Mouse (Mus musculus) neural tube, embryonic 11.5 days (tissue): ENCODE data around the gene Dock9. TPM values are rescaled to one million over a fixed set of nuclear protein-coding genes. Genes with fewer than 3 reads are reported as not detected.

Experiments used
- ATAC-seq: fragments of 200-750 bp; cut with Nextera tagmentation; 2 replicates; pipeline ENCODE4 v1.8.0; 2017; ENCODE audit warnings: moderate number of reproducible peaks, mild to moderate bottlenecking, moderate TSS enrichment, moderate library complexity; ENCODE audit not compliant: insufficient read depth, low FRiP score, low TSS enrichment
- DNase-seq: peaks from one replicate; pipeline ENCODE4 v3.0.0-alpha.2; 2015; ENCODE audit warnings: low spot score
- H3K27ac ChIP-seq: fragments of 300-500 bp; sonication (generic); 2 replicates; pipeline ENCODE4 v1.5.1; 2014; ENCODE audit warnings: low read depth, mild to moderate bottlenecking, low read length
- H3K27me3 ChIP-seq: fragments of 300-500 bp; sonication (generic); 2 replicates; pipeline ENCODE4 v1.6.1; 2014; ENCODE audit warnings: mild to moderate bottlenecking, low read length, mixed read lengths; ENCODE audit not compliant: control insufficient read depth, insufficient read depth
- H3K36me3 ChIP-seq: fragments of 300-500 bp; sonication (generic); 2 replicates; pipeline ENCODE4 v1.6.1; 2014; ENCODE audit warnings: mild to moderate bottlenecking, low read length, moderate library complexity, mixed read lengths; ENCODE audit not compliant: control insufficient read depth, insufficient read depth
- H3K4me1 ChIP-seq: fragments of 300-500 bp; sonication (generic); 2 replicates; pipeline ENCODE4 v1.6.1; 2014; ENCODE audit warnings: low read length, mixed read lengths; ENCODE audit not compliant: control insufficient read depth, insufficient read depth
- H3K4me2 ChIP-seq: fragments of 300-500 bp; sonication (generic); 2 replicates; pipeline ENCODE4 v1.6.1; 2014; ENCODE audit warnings: low read depth, mild to moderate bottlenecking, moderate library complexity
- H3K4me3 ChIP-seq: fragments of 300-500 bp; sonication (generic); 2 replicates; pipeline ENCODE4 v1.5.1; 2014; ENCODE audit warnings: low read depth, low read length
- H3K9ac ChIP-seq: fragments of 300-500 bp; sonication (generic); 2 replicates; pipeline ENCODE4 v1.6.1; 2014; ENCODE audit warnings: mild to moderate bottlenecking, low read length
- H3K9me3 ChIP-seq: fragments of 300-500 bp; sonication (generic); 2 replicates; pipeline ENCODE4 v1.6.1; 2016; ENCODE audit warnings: low read length; ENCODE audit not compliant: control insufficient read depth
- WGBS: fragments of 180-500 bp; shearing (Covaris S2); extraction: QIAGEN DNeasy Blood & Tissue Kit; methylation state at CpG from one replicate; pipeline ENCODE4 v1.1.7; 2014; 5-methylcytosine and 5-hydroxymethylcytosine counted together
- polyA plus RNA-seq: library from polyadenylated mRNA; unstranded; fragments of >200 nt; fragmentation: Nextera tagmentation; extraction: Ambion mirVana; gene quantifications from 2 replicates; pipeline ENCODE4 v1.2.1, GENCODE M21; 2014

Dock9 gene
- polyA plus RNA-seq, 1 experiment from 2014 or later = 4.2 TPM

- Histone ChIP-seq H3K4me2 (no peak overlapping the region), H3K4me1 (no peaks in the 10 kb centered on the region), H3K9ac (no peak overlapping the region), H3K27me3 (no peaks in the 10 kb centered on the region), H3K9me3 (no peaks in the 10 kb centered on the region), H3K36me3 (no peaks in the 10 kb centered on the region), H3K27ac (no peak overlapping the region), H3K4me3 (no peak overlapping the region)
- no peak for DNase-seq
- ATAC-seq = no peak
- 89% methylated on average over 7 of the region's 7 CpGs for WGBS
These were observed 144.4 kb downstream of the Dock9 start for GRCm38 (mm10) chr14:121653241-121653640.

DNA sequence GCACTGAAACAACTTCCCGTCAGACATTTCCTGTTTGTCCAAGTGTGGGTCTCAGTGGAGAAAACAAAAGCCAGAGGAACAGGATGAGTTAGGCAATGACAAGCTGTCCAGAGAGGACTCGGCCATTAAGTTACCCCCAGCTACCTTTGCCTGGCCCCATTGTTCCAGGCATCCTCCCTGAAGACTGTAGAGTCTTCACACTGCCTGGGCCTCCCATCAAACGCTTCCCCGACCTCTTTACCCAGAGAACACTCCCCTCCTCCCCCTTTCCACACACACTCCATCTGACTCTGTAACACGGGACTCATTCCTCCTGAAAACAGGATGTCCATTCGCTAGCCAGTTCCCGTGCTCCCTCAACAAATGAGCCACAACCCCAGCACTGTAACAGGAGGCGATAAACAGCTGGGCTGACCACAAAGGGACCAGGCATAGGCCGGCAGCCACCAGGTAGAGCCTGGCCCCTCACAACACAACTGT, 149.0 kb downstream of the Dock9 start:
- H3K9me3 ChIP-seq = no peaks in the 10 kb centered on the region
- H3K4me3 ChIP-seq = no peak overlapping the region
- WGBS = 52% methylated on average over 9 of the region's 9 CpGs
- no peaks in the 10 kb centered on the region for H3K4me1 ChIP-seq
- no peak overlapping the region for H3K9ac ChIP-seq
- no peaks in the 10 kb centered on the region for H3K27me3 ChIP-seq
- H3K27ac ChIP-seq = no peak overlapping the region
- no peaks in the 10 kb centered on the region for H3K36me3 ChIP-seq
- H3K4me2 ChIP-seq = no peak overlapping the region
- DNase-seq (no peak), ATAC-seq (no peak)

GRCm38 (mm10) chr14:121647693-121648092, 149.9 kb downstream of the Dock9 start:
- no peak overlapping the region for H3K9ac ChIP-seq
- no peaks in the 10 kb centered on the region for H3K27me3 ChIP-seq
- 91% methylated on average over 6 of the region's 6 CpGs for WGBS
- DNase-seq (no peak), ATAC-seq (no peak)
- H3K4me3 ChIP-seq = no peak overlapping the region
- no peaks in the 10 kb centered on the region for H3K4me1 ChIP-seq
- no peak overlapping the region for H3K4me2 ChIP-seq
- no peaks in the 10 kb centered on the region for H3K36me3 ChIP-seq
- no peak overlapping the region for H3K27ac ChIP-seq
- no peaks in the 10 kb centered on the region for H3K9me3 ChIP-seq

DNA sequence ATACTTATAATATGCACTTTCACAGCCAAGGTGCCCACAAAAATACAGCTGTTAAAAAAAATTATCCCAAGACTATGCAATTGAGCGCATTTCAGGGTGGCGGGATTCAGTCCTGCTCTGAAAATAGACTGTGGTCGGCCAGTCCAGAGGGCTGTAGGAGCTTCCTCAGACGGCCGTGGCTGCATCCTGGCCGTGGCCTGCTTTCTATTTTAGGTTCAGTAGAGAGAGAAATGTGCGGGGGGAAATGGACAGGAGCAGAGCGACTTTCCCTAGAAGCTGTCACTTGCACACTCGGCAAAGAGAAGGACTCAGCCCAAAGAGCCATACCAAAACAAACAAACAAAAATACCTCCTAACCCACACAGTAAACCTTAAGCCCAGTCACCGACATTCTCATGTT, 151.0 kb downstream of the Dock9 start:
- no peaks in the 10 kb centered on the region for H3K9me3 ChIP-seq
- no peak overlapping the region for H3K27ac ChIP-seq
- no peak overlapping the region for H3K4me2 ChIP-seq
- H3K4me1 ChIP-seq = no peaks in the 10 kb centered on the region
- H3K36me3 ChIP-seq = no peaks in the 10 kb centered on the region
- H3K9ac ChIP-seq = no peak overlapping the region
- 85% methylated on average over 10 of the region's 10 CpGs for WGBS
- H3K4me3 ChIP-seq = no peak overlapping the region
- no peaks in the 10 kb centered on the region for H3K27me3 ChIP-seq
- ATAC-seq (no peak), DNase-seq (no peak)

DNA sequence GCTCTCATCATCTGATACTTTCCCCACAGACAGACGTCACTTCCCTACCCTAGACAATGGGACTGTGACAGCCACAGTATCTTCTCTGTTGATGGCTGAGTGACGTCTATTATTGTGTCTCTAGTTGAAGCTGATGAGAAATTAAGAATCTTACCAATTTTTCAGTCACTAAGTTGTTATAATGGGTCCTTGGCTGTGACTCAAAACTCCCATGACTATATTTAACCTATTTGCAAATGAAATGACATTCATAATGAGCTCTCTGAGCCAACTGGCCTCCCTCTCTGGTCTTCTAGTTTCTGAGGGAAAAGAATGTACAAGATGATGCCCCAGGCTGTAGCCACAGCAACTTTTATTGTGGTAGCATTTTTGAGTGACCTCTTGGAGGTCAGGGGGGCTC, 153.3 kb downstream of the Dock9 start:
- H3K4me2 ChIP-seq = no peak overlapping the region
- no peaks in the 10 kb centered on the region for H3K4me1 ChIP-seq
- no peak overlapping the region for H3K27ac ChIP-seq
- H3K9ac ChIP-seq = no peak overlapping the region
- H3K9me3 ChIP-seq = no peaks in the 10 kb centered on the region
- WGBS = 75% methylated on average over 2 of the region's 2 CpGs
- no peak for ATAC-seq
- H3K36me3 ChIP-seq = no peaks in the 10 kb centered on the region
- DNase-seq = no peak
- H3K27me3 ChIP-seq = no peaks in the 10 kb centered on the region
- H3K4me3 ChIP-seq = no peak overlapping the region

- Histone ChIP-seq H3K4me2 (no peak overlapping the region), H3K36me3 (no peaks in the 10 kb centered on the region), H3K27ac (no peak overlapping the region), H3K4me1 (no peaks in the 10 kb centered on the region), H3K9ac (no peak overlapping the region), H3K4me3 (no peak overlapping the region), H3K9me3 (no peaks in the 10 kb centered on the region), H3K27me3 (no peaks in the 10 kb centered on the region)
- DNase-seq (no peak), ATAC-seq (no peak)
- 88% methylated on average over 7 of the region's 7 CpGs for WGBS
These were observed 156.4 kb downstream of the Dock9 start for GRCm38 (mm10) chr14:121641271-121641670.

- DNase-seq (no peak), ATAC-seq (no peak)
- no peak overlapping the region for H3K4me3 ChIP-seq
- WGBS = 91% methylated on average over 12 of the region's 12 CpGs
- no peaks in the 10 kb centered on the region for H3K9me3 ChIP-seq
- no peaks in the 10 kb centered on the region for H3K36me3 ChIP-seq
- H3K27me3 ChIP-seq = no peaks in the 10 kb centered on the region
- no peak overlapping the region for H3K4me2 ChIP-seq
- H3K27ac ChIP-seq = no peak overlapping the region
- no peak overlapping the region for H3K9ac ChIP-seq
- no peaks in the 10 kb centered on the region for H3K4me1 ChIP-seq
These were observed 160.6 kb downstream of the Dock9 start for GRCm38 (mm10) chr14:121636935-121637510.

GRCm38 (mm10) chr14:121634736-121635430, 162.8 kb downstream of the Dock9 start:
- no peaks in the 10 kb centered on the region for H3K4me1 ChIP-seq
- H3K9ac ChIP-seq = no peak overlapping the region
- no peak for ATAC-seq
- no peaks in the 10 kb centered on the region for H3K36me3 ChIP-seq
- H3K4me3 ChIP-seq = no peak overlapping the region
- H3K27me3 ChIP-seq = no peaks in the 10 kb centered on the region
- DNase-seq = no peak
- H3K9me3 ChIP-seq = no peaks in the 10 kb centered on the region
- H3K27ac ChIP-seq = no peak overlapping the region
- no peak overlapping the region for H3K4me2 ChIP-seq
- 89% methylated on average over 11 of the region's 11 CpGs for WGBS

DNA sequence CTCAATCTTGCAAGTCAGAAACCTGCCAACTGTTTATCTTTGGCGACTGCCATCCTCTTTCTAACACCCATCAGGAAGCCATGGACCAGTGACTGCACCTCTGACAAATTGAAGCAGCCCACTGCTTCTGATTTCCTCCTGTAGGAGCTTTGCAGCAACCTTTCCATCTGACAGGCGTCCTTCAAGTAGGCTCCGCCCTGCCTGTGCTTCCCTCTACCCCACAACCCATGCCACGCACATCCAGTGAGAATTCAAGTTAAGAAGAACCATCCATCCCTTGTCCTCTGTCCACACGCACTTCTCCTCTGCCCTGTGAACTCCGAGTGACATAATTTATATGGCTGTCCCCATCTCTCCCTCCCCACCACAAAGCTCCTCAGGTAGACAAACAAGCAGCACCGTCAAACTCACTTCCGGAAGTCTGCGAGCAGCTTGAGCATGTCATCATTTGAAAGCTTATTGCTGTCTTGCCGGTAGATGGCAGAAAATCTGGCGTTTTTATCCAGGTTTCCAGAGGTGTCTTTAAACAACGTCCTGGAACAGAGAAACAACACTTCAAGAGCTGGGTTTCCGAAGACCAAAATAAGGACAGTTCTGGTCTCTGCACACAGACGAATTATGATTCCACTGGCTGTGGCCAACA, 163.4 kb downstream of the Dock9 start:
- no peaks in the 10 kb centered on the region for H3K36me3 ChIP-seq
- no peak overlapping the region for H3K9ac ChIP-seq
- no peaks in the 10 kb centered on the region for H3K4me1 ChIP-seq
- no peak overlapping the region for H3K4me2 ChIP-seq
- DNase-seq (no peak), ATAC-seq (no peak)
- no peaks in the 10 kb centered on the region for H3K9me3 ChIP-seq
- H3K27ac ChIP-seq = no peak overlapping the region
- H3K27me3 ChIP-seq = no peaks in the 10 kb centered on the region
- WGBS = 81% methylated on average over 14 of the region's 14 CpGs
- no peak overlapping the region for H3K4me3 ChIP-seq
